Mouse (Mus musculus) CD4-positive, CD25-positive, alpha-beta regulatory T cell, adult 9 weeks (primary cell): Measurements from ENCODE around the gene Nudt2. TPM values are rescaled to one million over a fixed set of nuclear protein-coding genes. Genes with fewer than 3 reads are reported as not detected.

Source experiments
- polyA plus RNA-seq: library from polyadenylated mRNA; unstranded; fragments of 100-300 nt; shearing (Covaris generic); gene quantifications from one replicate; pipeline ENCODE4 v1.2.1, GENCODE M21; 2017

Nudt2 gene
- polyA plus RNA-seq, result 19.4 TPM

DNA sequence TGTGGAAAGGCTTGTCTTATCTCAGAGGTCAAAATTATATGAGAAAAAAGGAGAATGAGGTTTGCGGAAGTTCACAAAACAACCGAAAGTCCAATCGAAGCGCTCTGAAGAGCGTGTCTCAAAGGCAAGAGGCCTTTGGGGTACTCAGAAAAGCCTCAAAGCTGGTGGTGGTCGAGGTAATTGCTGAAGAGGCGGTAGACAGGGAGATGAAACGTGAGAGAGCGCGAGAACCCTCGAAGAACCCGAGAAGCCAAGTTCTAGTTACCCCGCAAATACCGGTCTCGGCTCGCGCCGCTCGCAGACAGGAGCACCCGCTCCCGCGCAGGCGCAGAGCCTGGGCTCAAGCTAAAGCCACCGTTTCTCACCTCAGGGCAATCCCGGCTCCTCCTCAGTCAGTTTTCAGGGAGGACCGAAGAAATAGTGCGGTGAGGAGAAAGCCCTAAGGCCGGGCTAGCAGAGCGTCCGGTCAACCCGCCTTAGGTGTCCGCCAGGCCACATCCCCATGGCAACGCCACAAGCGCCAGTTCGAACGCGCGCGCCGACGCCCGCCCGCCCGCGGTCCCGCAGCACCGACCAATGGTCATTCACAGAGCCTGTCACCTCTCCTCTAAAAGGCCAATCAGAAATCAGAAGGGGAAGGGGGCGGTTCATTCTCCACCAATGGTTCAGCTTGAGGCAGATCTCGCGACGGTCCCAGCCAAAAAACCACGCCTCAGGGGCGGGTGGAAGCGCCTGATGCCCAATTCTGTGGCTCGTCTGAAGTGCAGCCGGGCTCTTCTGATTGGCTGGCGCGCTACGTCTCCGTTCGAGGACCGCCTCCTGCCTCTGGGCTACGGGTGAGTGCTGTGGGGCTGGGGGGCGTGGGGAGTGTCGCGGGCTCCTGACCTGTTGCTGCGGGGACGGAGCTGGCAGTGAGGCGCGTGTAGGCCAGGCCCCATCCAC, at the start of gene Nudt2, which contains the start of gene Kif24:
TSS of gene Nudt2 (plus strand) at position 807 of the 942 bp plus-strand sequence.
TSS of gene Kif24 (minus strand) at position 543 of the 942 bp plus-strand sequence.

DNA sequence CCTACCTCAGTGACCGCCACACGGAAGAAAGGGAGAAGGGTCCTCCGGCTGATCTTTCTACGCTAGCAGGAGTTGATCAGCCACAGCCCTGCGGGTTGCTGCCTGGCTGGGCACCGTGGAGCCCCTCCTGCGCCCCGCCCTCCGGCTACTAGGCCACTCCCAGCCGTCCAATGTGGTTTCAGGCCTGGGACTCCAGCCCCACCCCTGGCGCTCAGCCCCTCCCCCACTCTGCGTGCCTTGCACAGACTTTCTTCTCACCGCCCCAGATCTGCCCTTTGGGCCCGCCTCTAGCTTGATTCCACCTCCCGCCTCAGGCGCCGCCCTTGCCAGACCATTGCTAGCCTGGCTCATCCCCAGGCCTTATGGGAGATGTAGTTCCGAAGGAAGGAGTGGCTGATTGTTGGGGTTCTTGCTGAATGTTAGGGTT, 38.0 kb downstream of the Nudt2 start, which contains the start of gene AI464131:
TSS of gene AI464131 (minus strand) at position 91 of the 427 bp plus-strand sequence.

DNA sequence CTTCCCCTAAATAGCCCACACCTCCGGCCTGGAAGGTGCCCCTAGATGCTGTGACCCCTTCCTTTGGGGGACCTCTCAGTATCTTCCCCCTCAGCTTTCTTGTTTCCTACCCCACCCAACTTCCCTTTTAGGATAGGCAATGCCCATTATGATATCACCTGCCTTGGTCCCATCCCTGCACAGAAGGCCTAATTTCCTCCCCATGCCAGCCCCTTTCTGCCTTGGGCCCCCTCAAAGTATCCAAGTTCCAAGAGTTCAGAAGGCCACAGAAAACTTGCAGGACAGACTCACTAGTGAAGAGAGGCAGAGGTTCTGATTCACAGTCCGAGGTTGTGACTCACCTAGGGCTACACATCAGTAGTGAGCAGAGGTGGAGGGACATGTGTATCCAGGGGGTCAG, 52.3 kb downstream of the Nudt2 start, which contains the start of gene 1110017D15Rik:
TSS of gene 1110017D15Rik (minus strand) at position 101 of the 400 bp plus-strand sequence.

Other genes with a start within 250 kb of the Nudt2 start
- 43.9 TPM for gene Ubap2, start 190.0 kb upstream of the Nudt2 start, polyA plus RNA-seq
- 39.9 TPM for gene Dcaf12, start 150.3 kb upstream of the Nudt2 start, polyA plus RNA-seq
- 95.5 TPM for gene Ubap1, start 116.2 kb upstream of the Nudt2 start, polyA plus RNA-seq
- gene Kif24, start 264 bp upstream of the Nudt2 start, polyA plus RNA-seq, result 1.6 TPM
- gene AI464131, start 37.9 kb downstream of the Nudt2 start, polyA plus RNA-seq, result not detected
- gene 1110017D15Rik, start 52.2 kb downstream of the Nudt2 start, polyA plus RNA-seq, result not detected
- gene Fam219a, start 104.4 kb downstream of the Nudt2 start, polyA plus RNA-seq, result 0.88 TPM
- gene Dnaic1, start 104.6 kb downstream of the Nudt2 start, polyA plus RNA-seq, result not detected
- gene Enho, start 175.2 kb downstream of the Nudt2 start, polyA plus RNA-seq, result not detected
- not detected for gene Cntfr, start 231.9 kb downstream of the Nudt2 start, polyA plus RNA-seq
- 11.0 TPM for gene Il11ra1, start 234.8 kb downstream of the Nudt2 start, polyA plus RNA-seq
- 54.5 TPM for gene Rpp25l, start 248.4 kb downstream of the Nudt2 start, polyA plus RNA-seq